Mouse (Mus musculus): ENCODE measurements around the gene Ubap2l.

GRCm38 (mm10) chr3:90080498-90080863, 28.1 kb upstream of the Ubap2l start:
- no peak for TF ChIP-seq CTCF (IDR thresholded peaks at IDR 0.05; ENCODE audit: borderline replicate concordance, control insufficient read depth, extremely low read depth, insufficient read depth, low read length, poor library complexity)
- TF ChIP-seq POLR2A (IDR thresholded peaks at IDR 0.05; ENCODE audit: control insufficient read depth, extremely low read depth, insufficient read depth, low read length, poor library complexity), result no peak
